Mouse (Mus musculus): ENCODE measurements around the gene Fkbp9. TPM values are rescaled to one million over a fixed set of nuclear protein-coding genes. Genes with fewer than 3 reads are reported as not detected.

Fkbp9 gene
- polyA plus RNA-seq, 1 experiment = 10.5 TPM

DNA sequence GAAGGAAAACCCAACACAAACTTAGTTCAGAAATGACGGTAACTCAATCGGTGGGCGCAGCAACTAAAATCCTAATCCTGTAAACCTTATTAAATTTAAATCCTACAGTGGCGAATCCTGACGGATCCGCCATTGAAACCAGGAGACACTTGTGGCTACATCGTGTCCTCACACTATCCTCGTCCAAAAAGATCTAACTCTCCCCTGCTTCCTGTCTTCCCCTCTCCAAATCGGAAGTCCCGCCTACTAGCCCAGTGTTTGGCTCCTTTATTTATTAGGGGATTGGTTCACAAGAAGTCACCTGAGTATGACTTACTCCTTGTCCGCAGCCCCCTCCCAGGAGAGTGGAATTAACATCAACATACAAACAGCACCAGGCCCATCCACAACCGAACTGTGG, 5.3 kb downstream of the Fkbp9 start:
- Histone ChIP-seq H3K4me1 (ENCODE audit: control insufficient read depth, insufficient read depth, low read length) (no peaks in the 10 kb centered on the region; the same call in none of the 2 replicates), H3K27ac (ENCODE audit: control insufficient read depth, insufficient read depth, low read depth, low read length) (no peak overlapping the region), H3K27me3 (ENCODE audit: control insufficient read depth, insufficient read depth, low read length) (no peaks in the 10 kb centered on the region), H3K4me3 (ENCODE audit: control insufficient read depth, low read depth, low read length) (peak overlapping the region; percentile 38), H3K36me3 (ENCODE audit: control insufficient read depth, insufficient read depth, low read length) (no peaks in the 10 kb centered on the region)
- TF ChIP-seq POLR2A (IDR thresholded peaks at IDR 0.05; ENCODE audit: control insufficient read depth, low read depth, low read length) (no peak), CTCF (IDR thresholded peaks at IDR 0.05; ENCODE audit: control insufficient read depth, insufficient read depth, insufficient replicate concordance, low read depth, low read length) (no peak)

DNA sequence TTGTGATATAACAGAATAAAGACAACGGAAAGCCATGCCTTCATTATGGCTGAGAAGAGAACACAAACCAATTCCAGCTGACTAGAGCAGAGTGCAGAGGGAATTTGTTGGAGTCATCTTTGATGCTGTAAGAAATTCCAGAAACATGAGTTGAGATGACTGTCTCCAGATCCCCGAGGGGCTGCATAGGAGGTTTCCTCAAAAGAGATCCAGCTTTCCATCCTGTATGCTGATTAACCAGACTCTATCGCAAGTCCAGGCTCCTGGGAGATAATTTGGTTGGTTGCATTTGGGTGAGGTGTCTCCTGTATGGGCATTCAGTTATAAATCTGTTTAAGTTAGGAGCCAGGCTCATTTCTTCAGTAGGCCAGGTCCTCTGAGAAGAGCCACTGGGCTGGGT, 5.8 kb downstream of the Fkbp9 start:
- Histone ChIP-seq H3K36me3 (ENCODE audit: control insufficient read depth, insufficient read depth, low read length) (no peaks in the 10 kb centered on the region), H3K4me1 (ENCODE audit: control insufficient read depth, insufficient read depth, low read length) (no peaks in the 10 kb centered on the region; the same call in 1 of the 2 replicates), H3K27me3 (ENCODE audit: control insufficient read depth, insufficient read depth, low read length) (no peaks in the 10 kb centered on the region), H3K4me3 (ENCODE audit: control insufficient read depth, low read depth, low read length) (no peak overlapping the region), H3K27ac (ENCODE audit: control insufficient read depth, insufficient read depth, low read depth, low read length) (no peak overlapping the region)
- TF ChIP-seq POLR2A (IDR thresholded peaks at IDR 0.05; ENCODE audit: control insufficient read depth, low read depth, low read length) = no peak
- TF ChIP-seq CTCF (IDR thresholded peaks at IDR 0.05; ENCODE audit: control insufficient read depth, insufficient read depth, insufficient replicate concordance, low read depth, low read length) = no peak

DNA sequence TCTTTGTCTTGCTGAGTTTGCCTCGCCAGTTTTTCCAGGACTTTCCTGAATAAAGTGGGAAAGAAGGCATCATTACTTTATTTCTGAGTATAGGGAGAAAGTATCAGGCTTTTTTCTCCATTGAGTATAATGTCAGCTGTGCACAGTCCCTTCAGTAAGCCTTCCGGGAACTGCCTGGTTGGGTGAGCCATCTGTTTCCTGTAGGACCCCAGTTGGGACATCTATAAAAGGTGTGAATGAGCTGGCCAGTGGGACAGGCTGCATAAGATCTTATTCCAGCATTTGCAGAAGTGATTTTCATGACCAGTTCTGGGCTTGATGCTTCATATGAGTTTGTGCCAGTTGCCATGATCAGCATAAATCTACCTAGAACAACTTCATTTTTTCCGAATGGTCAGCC, 11.4 kb downstream of the Fkbp9 start:
- Histone ChIP-seq H3K36me3 (ENCODE audit: control insufficient read depth, insufficient read depth, low read length) (no peaks in the 10 kb centered on the region), H3K27me3 (ENCODE audit: control insufficient read depth, insufficient read depth, low read length) (no peaks in the 10 kb centered on the region), H3K4me1 (ENCODE audit: control insufficient read depth, insufficient read depth, low read length) (no peaks in the 10 kb centered on the region; the same call in 1 of the 2 replicates), H3K4me3 (ENCODE audit: control insufficient read depth, low read depth, low read length) (no peak overlapping the region), H3K27ac (ENCODE audit: control insufficient read depth, insufficient read depth, low read depth, low read length) (no peak overlapping the region)
- TF ChIP-seq POLR2A (IDR thresholded peaks at IDR 0.05; ENCODE audit: control insufficient read depth, low read depth, low read length) (no peak), CTCF (IDR thresholded peaks at IDR 0.05; ENCODE audit: control insufficient read depth, insufficient read depth, insufficient replicate concordance, low read depth, low read length) (no peak)

DNA sequence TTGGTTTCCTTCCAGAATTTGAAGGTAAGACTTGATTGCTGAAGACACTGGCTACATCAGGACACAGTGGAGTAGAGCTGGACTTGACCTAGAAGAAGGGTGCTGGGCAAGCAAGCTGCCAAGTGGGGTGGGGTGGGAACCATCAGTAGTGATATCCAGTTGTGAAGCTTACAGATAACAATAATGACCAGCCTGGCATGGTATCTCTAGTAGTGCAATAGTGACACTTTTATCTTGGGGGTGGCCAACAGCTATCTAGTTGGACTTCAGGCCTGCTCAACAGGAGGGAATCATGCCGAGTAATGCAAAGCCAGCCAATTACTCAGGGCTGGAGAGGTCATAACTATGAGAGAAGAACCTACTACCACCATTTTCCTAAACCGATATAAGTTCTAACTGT, 12.5 kb downstream of the Fkbp9 start:
- TF ChIP-seq CTCF (IDR thresholded peaks at IDR 0.05; ENCODE audit: control insufficient read depth, insufficient read depth, insufficient replicate concordance, low read depth, low read length) = no peak
- no peak for TF ChIP-seq POLR2A (IDR thresholded peaks at IDR 0.05; ENCODE audit: control insufficient read depth, low read depth, low read length)
- Histone ChIP-seq H3K36me3 (ENCODE audit: control insufficient read depth, insufficient read depth, low read length) (no peaks in the 10 kb centered on the region), H3K4me3 (ENCODE audit: control insufficient read depth, low read depth, low read length) (no peak overlapping the region), H3K27me3 (ENCODE audit: control insufficient read depth, insufficient read depth, low read length) (no peaks in the 10 kb centered on the region), H3K4me1 (ENCODE audit: control insufficient read depth, insufficient read depth, low read length) (no peaks in the 10 kb centered on the region; the same call in 1 of the 2 replicates), H3K27ac (ENCODE audit: control insufficient read depth, insufficient read depth, low read depth, low read length) (no peak overlapping the region)

DNA sequence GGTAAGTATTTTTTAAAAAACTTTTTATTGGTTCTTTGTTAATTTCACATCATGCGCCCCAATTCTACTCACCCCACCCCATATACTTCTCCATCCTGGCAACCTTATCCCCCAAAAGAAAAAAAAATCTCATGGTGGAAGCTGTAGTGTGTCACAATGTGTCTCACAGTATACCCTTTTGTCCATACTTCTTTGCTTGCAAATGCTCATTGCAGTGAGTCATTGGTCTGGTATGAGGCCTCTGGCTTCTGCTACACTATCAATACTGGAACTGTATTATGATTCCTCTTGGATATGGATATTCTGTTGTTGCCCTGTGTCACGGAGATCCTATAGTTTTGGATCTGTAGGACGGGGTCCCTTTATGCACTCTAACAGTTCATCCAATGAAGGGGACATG, 17.1 kb downstream of the Fkbp9 start:
- Histone ChIP-seq H3K4me1 (ENCODE audit: control insufficient read depth, insufficient read depth, low read length) (no peaks in the 10 kb centered on the region; the same call in 1 of the 2 replicates), H3K27ac (ENCODE audit: control insufficient read depth, insufficient read depth, low read depth, low read length) (no peak overlapping the region), H3K36me3 (ENCODE audit: control insufficient read depth, insufficient read depth, low read length) (no peaks in the 10 kb centered on the region), H3K27me3 (ENCODE audit: control insufficient read depth, insufficient read depth, low read length) (no peaks in the 10 kb centered on the region), H3K4me3 (ENCODE audit: control insufficient read depth, low read depth, low read length) (no peak overlapping the region)
- TF ChIP-seq CTCF (IDR thresholded peaks at IDR 0.05; ENCODE audit: control insufficient read depth, insufficient read depth, insufficient replicate concordance, low read depth, low read length) = no peak
- TF ChIP-seq POLR2A (IDR thresholded peaks at IDR 0.05; ENCODE audit: control insufficient read depth, low read depth, low read length) = no peak

DNA sequence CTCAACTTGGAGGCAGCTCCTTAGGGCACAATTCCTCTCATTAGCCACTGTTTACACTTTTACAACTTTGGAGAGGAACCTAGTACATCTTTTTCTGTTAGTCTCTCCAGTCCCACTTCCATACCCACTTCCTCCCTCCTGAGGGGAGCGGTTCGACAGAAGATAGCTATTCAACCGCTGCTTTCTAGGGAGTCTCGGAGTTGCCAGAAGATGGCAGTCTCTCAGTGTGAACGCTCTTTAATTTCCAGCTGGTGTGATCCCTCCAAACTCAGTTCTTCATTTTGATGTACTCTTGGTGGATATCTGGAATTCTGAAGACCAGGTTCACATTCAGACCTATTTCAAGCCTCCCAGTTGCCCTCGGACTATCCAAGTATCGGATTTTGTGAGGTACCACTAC, 18.5 kb downstream of the Fkbp9 start:
- H3K36me3 ChIP-seq (ENCODE audit: control insufficient read depth, insufficient read depth, low read length) = no peaks in the 10 kb centered on the region
- H3K27ac ChIP-seq (ENCODE audit: control insufficient read depth, insufficient read depth, low read depth, low read length) = no peak overlapping the region
- H3K27me3 ChIP-seq (ENCODE audit: control insufficient read depth, insufficient read depth, low read length) = no peaks in the 10 kb centered on the region
- no peaks in the 10 kb centered on the region; the same call in 1 of the 2 replicates for H3K4me1 ChIP-seq (ENCODE audit: control insufficient read depth, insufficient read depth, low read length)
- H3K4me3 ChIP-seq (ENCODE audit: control insufficient read depth, low read depth, low read length) = no peak overlapping the region
- no peak for TF ChIP-seq CTCF (IDR thresholded peaks at IDR 0.05; ENCODE audit: control insufficient read depth, insufficient read depth, insufficient replicate concordance, low read depth, low read length)
- TF ChIP-seq POLR2A (IDR thresholded peaks at IDR 0.05; ENCODE audit: control insufficient read depth, low read depth, low read length) = no peak

DNA sequence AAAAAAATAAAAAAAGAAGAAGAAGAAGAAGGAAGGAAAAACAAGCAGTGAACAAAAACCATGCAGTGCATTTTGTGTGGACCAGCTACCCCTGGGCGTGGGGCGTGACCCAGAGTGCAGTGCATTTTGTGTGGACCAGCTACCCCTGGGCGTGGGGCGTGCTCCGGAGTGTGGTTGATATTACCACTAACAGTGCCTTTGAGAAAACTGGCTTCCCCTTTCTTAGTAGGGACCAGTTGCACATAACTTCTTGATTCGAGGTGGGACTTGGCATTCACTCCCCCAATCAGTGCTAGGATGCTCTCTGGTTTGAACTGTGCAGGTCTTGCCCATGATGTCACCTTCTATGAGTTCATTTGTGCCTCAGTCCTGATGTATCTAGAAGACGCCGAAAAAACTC, 22.9 kb downstream of the Fkbp9 start:
- Histone ChIP-seq H3K36me3 (ENCODE audit: control insufficient read depth, insufficient read depth, low read length) (no peaks in the 10 kb centered on the region), H3K27ac (ENCODE audit: control insufficient read depth, insufficient read depth, low read depth, low read length) (no peak overlapping the region), H3K4me3 (ENCODE audit: control insufficient read depth, low read depth, low read length) (no peak overlapping the region), H3K27me3 (ENCODE audit: control insufficient read depth, insufficient read depth, low read length) (no peaks in the 10 kb centered on the region), H3K4me1 (ENCODE audit: control insufficient read depth, insufficient read depth, low read length) (no peaks in the 10 kb centered on the region)
- TF ChIP-seq POLR2A (IDR thresholded peaks at IDR 0.05; ENCODE audit: control insufficient read depth, low read depth, low read length) (no peak), CTCF (IDR thresholded peaks at IDR 0.05; ENCODE audit: control insufficient read depth, insufficient read depth, insufficient replicate concordance, low read depth, low read length) (no peak)

DNA sequence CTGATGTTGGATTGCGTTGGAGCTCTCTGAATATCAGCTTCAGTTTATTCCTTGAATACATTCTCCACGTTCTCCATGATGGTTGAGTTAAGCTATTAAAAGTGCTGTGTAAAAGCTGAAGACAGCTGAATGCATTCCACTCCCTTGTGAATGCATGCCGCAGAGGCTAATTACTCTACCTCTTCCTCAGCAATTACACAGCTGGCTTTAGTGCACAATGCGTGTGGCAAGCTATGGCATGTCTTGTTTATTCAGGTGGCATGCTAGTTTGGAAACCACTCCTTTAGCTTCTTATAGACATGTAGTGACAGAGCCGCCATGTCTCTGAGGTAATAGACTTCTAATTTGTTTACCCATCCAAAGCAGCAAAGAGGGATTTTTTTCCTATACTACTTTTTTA, 24.9 kb downstream of the Fkbp9 start:
- Histone ChIP-seq H3K4me3 (ENCODE audit: control insufficient read depth, low read depth, low read length) (no peak overlapping the region), H3K27ac (ENCODE audit: control insufficient read depth, insufficient read depth, low read depth, low read length) (no peak overlapping the region), H3K4me1 (ENCODE audit: control insufficient read depth, insufficient read depth, low read length) (no peaks in the 10 kb centered on the region), H3K36me3 (ENCODE audit: control insufficient read depth, insufficient read depth, low read length) (no peaks in the 10 kb centered on the region), H3K27me3 (ENCODE audit: control insufficient read depth, insufficient read depth, low read length) (no peaks in the 10 kb centered on the region)
- TF ChIP-seq CTCF (IDR thresholded peaks at IDR 0.05; ENCODE audit: control insufficient read depth, insufficient read depth, insufficient replicate concordance, low read depth, low read length) = no peak

Data from testis, adult 2 months (tissue).